Mouse (Mus musculus): ENCODE results near the gene Ddx23. TPM values are rescaled to one million over a fixed set of nuclear protein-coding genes. Genes with fewer than 3 reads are reported as not detected.

Gene Ddx23
- polyA plus RNA-seq, 1 experiment from 2014 or later = 26.4 TPM

DNA sequence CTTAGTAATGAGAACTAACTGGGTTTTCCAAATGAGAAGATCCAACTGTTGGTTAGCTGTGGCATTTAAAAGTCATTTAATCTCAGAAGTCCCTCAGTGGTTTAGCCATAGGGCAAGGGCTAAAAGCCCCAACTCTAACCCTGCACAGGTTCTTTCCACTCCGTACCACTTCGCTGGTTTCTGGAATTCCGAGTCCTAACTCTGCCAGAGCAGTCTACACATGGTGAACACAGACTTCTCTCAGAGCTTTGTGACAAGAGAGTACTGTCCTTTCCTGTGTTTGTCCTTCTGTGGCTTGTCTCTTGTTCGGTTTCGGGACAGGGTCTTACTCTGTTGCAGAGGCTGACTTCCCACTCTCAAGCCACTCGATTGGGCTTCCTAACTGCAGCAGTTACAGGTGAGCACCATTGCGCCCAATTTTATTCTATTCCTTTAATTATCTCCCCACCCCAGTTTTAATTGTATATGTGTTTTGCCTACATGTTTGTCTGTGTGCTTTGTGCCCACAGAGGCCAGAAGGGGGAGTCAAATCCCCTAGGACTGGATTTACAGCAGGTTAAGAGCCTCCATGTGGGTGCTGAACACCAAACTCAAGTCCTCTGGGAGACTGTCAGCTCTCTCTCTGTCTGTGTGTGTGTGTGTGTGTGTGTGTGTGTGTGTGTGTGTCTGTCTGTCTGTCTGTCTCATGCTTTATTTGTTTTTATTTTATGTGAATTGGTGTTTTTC lies 36.0 kb downstream of the Ddx23 start:
- 76% methylated on average over 7 of the region's 7 CpGs for WGBS
- H3K9ac ChIP-seq = no peak overlapping the region
- ATAC-seq (replicated peaks) = no peak

DNA sequence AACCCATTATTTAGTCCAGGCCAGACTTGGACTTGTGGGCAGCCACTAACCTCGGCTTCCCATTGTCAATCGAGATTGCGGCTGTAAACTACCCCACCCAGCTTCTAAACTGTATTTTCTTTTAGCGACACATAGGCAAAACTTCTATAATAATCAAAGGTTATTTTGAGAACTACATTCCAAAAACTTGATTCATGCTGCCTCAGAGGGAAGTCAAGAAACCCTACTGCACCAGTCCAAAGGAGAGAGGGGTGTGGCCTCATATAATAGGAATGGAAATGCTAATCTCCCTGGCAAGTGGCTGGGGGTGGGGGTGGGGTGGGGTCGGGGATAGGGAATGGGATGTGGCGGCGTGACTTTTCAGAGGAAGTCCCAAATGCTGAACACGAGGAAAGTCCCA lies 36.6 kb downstream of the Ddx23 start:
- Histone ChIP-seq H3K4me1 (peaks cover 20% of the 10 kb centered on the region), H3K9ac (no peak overlapping the region), H3K27ac (no peak overlapping the region), H3K4me2 (no peak overlapping the region), H3K27me3 (replicated peaks) (0 out of 2 replicates have a peak, but pooled peaks cover under 1% of the 10 kb centered on the region), H3K4me3 (no peak overlapping the region), H3K36me3 (replicated peaks) (no peaks in the 10 kb centered on the region), H3K9me3 (no peaks in the 10 kb centered on the region)
- no peak for ATAC-seq (replicated peaks)
- WGBS = 25% methylated on average over 8 of the region's 8 CpGs

More for the DNA sequence above, 36.0 kb downstream of the Ddx23 start:
- peaks cover 26% of the 10 kb centered on the region for H3K4me1 ChIP-seq
- 0 out of 2 replicates have a peak, but pooled peaks cover 3% of the 10 kb centered on the region for H3K27me3 ChIP-seq (replicated peaks)
- H3K36me3 ChIP-seq (replicated peaks) = no peaks in the 10 kb centered on the region
- H3K27ac ChIP-seq = no peak overlapping the region
- no peak overlapping the region for H3K4me3 ChIP-seq
- no peaks in the 10 kb centered on the region for H3K9me3 ChIP-seq
- no peak overlapping the region for H3K4me2 ChIP-seq

DNA sequence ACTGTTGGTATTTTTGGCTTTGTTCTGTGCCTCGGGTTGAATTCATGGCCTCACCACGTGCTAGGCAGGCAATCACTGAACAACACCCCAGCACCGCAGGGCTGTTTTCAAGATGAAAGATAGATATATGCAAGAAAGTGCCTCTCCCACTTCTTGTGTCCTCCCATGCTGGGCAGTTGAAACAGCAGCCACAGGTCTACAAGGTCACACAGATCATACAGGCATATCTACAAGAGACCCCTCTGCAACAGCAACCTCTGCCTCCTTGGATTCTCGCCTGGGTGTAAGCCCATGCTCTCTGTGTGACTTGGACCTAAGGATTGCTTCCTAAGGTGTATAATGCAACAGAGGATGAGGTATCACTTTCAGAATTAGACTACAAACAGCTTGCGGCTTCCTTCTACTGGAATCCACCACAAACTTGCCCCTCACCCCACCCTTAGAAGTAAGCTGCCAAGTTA lies 39.3 kb downstream of the Ddx23 start:
- Histone ChIP-seq H3K36me3 (replicated peaks) (no peaks in the 10 kb centered on the region), H3K9me3 (no peaks in the 10 kb centered on the region), H3K27ac (no peak overlapping the region), H3K4me2 (no peak overlapping the region), H3K4me1 (peaks cover 6% of the 10 kb centered on the region), H3K9ac (no peak overlapping the region), H3K4me3 (no peak overlapping the region), H3K27me3 (replicated peaks) (no peaks in the 10 kb centered on the region)
- ATAC-seq (replicated peaks) = no peak
- WGBS = 52% methylated on average over 5 of the region's 5 CpGs

DNA sequence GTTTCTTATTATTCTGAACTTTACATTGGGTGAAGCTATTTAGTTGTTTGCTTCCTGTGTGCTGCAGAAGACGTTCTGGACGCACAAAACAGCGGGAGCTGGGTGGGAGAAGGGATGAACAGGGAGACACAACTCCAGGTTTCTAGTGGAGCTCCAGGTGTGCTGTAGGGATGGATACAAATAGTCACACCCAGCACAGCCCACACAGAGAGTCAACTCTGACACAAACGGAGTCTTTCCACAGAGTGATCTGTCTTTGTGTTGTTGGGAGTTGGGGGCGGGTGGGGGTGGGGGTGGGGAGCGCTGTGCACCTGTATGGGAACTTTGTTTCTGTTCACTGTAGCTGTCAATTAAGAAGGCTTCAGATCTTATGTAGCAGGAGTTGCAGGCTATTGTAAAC lies 40.0 kb downstream of the Ddx23 start:
- WGBS = 22% methylated on average over 6 of the region's 6 CpGs
- H3K27me3 ChIP-seq (replicated peaks) = peaks cover 3% of the 10 kb centered on the region; the same call in 1 of the 2 replicates
- H3K9ac ChIP-seq = no peak overlapping the region
- H3K36me3 ChIP-seq (replicated peaks) = no peaks in the 10 kb centered on the region
- no peaks in the 10 kb centered on the region for H3K4me1 ChIP-seq
- H3K4me2 ChIP-seq = no peak overlapping the region
- ATAC-seq (replicated peaks) = no peak
- no peaks in the 10 kb centered on the region for H3K9me3 ChIP-seq
- H3K4me3 ChIP-seq = no peak overlapping the region
- no peak overlapping the region for H3K27ac ChIP-seq

DNA sequence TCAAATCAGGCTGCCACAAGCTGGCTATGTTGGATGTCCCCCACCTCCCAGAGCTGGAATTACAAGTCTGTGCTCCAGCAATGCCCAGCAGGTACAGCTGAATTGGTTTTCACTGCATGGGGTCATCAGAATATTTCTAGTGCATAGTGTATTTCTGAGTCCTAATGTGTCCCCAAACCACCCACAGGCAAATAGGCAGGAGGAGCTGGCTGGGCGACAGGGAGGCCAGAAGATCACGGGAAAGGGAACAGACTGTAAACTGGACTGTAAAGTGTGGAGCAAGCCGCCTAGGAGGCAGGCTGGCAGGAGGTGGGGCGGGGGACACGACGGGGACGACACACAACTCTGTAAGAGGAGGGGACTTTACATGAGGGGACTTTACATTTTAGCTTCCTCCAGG lies 40.5 kb downstream of the Ddx23 start:
- H3K27me3 ChIP-seq (replicated peaks) = peaks cover 3% of the 10 kb centered on the region; the same call in 1 of the 2 replicates
- no peak overlapping the region for H3K27ac ChIP-seq
- no peaks in the 10 kb centered on the region for H3K36me3 ChIP-seq (replicated peaks)
- WGBS = 9% methylated on average over 7 of the region's 7 CpGs
- H3K9ac ChIP-seq = no peak overlapping the region
- no peaks in the 10 kb centered on the region for H3K9me3 ChIP-seq
- no peak for ATAC-seq (replicated peaks)
- no peaks in the 10 kb centered on the region for H3K4me1 ChIP-seq
- no peak overlapping the region for H3K4me3 ChIP-seq
- H3K4me2 ChIP-seq = no peak overlapping the region

DNA sequence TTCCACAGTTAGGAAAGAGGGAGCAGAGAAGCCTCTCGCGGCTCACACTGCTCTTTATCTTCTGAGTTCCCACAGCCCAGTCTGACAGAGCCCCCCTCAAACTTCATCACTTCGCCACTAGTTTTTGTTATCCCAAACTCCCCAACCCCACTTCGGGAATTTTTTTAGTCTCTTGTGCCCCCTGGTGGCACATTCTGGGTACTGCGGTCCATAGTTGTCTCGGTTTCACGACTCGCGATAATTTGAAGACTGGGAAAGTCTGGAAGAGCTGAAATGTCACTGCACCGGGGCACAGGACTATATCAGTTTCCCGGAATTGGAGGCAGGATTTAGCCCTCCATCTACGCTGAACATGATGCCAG lies 45.5 kb downstream of the Ddx23 start:
- H3K4me3 ChIP-seq = no peak overlapping the region

DNA sequence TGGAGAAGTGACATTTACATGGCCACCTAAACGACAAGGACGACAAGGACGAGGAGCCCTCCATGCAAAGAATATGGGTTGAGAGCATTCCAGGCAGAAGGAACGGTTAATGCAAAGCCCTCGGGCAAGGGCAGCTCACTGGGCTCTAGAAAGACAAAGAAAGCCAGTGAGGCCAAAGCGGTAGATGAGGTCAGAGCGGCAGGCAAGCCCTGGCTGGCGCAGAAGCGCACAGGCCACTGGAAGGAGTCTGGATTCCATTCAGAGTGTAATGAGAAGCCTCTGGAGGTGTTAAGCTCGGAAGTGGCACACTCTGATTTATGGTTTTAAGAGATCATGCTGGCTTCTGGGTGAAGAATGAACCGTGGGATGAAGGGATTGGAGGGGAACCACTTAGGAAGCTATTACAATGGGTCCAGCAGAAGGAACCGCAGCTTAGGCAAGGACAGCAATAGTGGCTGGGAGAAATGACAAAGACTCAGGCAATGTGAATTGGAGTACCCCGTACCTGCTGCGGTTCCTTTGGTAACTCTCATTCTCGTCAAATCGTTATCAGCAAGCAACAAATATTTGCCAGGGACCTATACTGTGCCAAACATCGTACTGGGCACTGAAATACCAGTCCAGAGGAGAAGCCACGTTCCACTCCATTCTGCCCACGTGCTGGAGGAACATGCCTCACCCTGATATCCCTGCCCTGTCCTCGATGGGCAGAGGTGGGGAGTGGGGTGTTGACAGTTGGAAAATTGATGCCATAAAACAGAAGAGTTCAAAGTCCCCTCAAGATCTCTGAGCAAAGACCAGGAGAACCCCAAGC lies 46.1 kb downstream of the Ddx23 start:
- no peak overlapping the region for H3K4me2 ChIP-seq
- H3K36me3 ChIP-seq (replicated peaks) = no peaks in the 10 kb centered on the region
- H3K9me3 ChIP-seq = no peaks in the 10 kb centered on the region
- ATAC-seq (replicated peaks) = no peak
- H3K27ac ChIP-seq = no peak overlapping the region
- WGBS = 44% methylated on average over 20 of the region's 20 CpGs
- 0 out of 2 replicates have a peak, but pooled peaks cover 4% of the 10 kb centered on the region for H3K4me1 ChIP-seq
- peaks cover 3% of the 10 kb centered on the region; the same call in 1 of the 2 replicates for H3K27me3 ChIP-seq (replicated peaks)
- H3K9ac ChIP-seq = no peak overlapping the region
- no peak overlapping the region for H3K4me3 ChIP-seq

More for the DNA sequence above, 45.5 kb downstream of the Ddx23 start:
- WGBS = under 1% methylated on average over 12 of the region's 12 CpGs
- no peak overlapping the region for H3K9ac ChIP-seq
- no peak overlapping the region for H3K4me2 ChIP-seq
- no peak overlapping the region for H3K27ac ChIP-seq
- H3K27me3 ChIP-seq (replicated peaks) = peaks cover 3% of the 10 kb centered on the region; the same call in 1 of the 2 replicates
- H3K9me3 ChIP-seq = no peaks in the 10 kb centered on the region
- no peak for ATAC-seq (replicated peaks)
- H3K4me1 ChIP-seq = 0 out of 2 replicates have a peak, but pooled peaks cover 4% of the 10 kb centered on the region
- H3K36me3 ChIP-seq (replicated peaks) = no peaks in the 10 kb centered on the region

DNA sequence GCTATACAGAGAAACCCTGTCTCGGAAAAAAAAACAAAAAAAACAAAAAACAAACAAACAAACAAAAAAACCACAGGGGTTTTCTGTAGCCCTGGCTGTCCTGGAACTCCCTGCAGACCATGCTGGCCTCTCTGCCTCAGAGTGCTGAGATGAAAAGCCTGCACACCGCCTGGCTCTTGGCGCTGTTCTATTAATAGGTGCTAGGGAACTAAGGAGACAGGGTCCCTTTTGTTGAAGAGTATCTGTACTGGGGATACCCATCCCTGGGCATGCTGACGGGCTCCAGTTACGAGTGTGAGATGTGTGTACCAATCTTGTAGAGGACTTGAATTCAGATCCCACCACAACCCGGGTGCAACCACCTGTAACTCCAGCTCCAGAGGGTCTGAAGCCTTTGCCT lies 46.9 kb downstream of the Ddx23 start:
- Histone ChIP-seq H3K36me3 (replicated peaks) (no peaks in the 10 kb centered on the region), H3K27ac (no peak overlapping the region), H3K9ac (no peak overlapping the region), H3K4me3 (no peak overlapping the region), H3K9me3 (no peaks in the 10 kb centered on the region), H3K4me1 (0 out of 2 replicates have a peak, but pooled peaks cover 4% of the 10 kb centered on the region), H3K27me3 (replicated peaks) (peaks cover 3% of the 10 kb centered on the region; the same call in 1 of the 2 replicates), H3K4me2 (no peak overlapping the region)
- no peak for ATAC-seq (replicated peaks)
- WGBS = 71% methylated on average over 6 of the region's 6 CpGs

DNA sequence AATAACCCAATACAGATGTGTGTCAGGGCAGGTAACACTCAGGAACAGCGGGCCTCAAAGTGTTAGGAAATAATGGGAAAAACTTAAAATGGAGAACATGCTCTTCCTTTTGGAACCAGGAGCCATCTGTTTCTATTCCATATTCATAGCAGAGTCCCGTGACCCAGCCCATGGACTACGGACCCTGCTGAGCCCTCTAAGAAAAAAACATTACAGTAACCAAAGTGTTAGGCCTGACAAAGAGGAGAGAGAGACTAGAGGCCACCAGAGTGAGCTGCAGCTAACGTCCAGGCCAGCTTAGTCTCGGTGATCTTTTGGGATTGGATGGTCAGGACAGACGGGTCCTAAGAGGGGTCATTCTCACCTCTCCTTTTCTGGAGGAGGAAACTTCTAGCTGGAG lies 47.7 kb downstream of the Ddx23 start:
- H3K4me3 ChIP-seq = no peak overlapping the region
- no peaks in the 10 kb centered on the region for H3K9me3 ChIP-seq
- 37% methylated on average over 6 of the region's 6 CpGs for WGBS
- no peaks in the 10 kb centered on the region for H3K36me3 ChIP-seq (replicated peaks)
- no peak for ATAC-seq (replicated peaks)
- H3K9ac ChIP-seq = no peak overlapping the region
- H3K27me3 ChIP-seq (replicated peaks) = peaks cover 3% of the 10 kb centered on the region; the same call in 1 of the 2 replicates
- H3K4me2 ChIP-seq = no peak overlapping the region
- peaks cover 9% of the 10 kb centered on the region for H3K4me1 ChIP-seq
- no peak overlapping the region for H3K27ac ChIP-seq

DNA sequence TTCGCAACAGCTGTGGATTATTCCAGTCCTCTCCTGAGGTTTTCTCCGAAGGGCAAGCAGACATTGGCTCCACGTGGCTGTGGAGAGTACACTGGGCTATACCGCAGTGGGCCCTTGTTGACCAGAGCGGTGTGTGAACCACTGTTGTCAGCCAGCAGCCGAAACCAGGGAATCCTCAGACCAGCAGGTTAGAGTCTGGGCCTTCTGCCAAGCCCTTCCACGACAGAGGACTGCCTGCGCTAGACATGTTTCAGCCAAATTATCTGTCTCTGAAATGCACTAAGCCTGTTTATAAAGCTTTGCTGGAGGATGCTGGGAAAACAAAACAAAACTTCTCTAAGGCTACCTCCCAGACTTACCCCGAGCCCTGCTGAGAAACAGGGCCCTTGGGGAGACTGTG lies 48.1 kb downstream of the Ddx23 start:
- Histone ChIP-seq H3K9ac (no peak overlapping the region), H3K36me3 (replicated peaks) (no peaks in the 10 kb centered on the region), H3K4me2 (no peak overlapping the region), H3K4me3 (no peak overlapping the region), H3K27me3 (replicated peaks) (peaks cover 3% of the 10 kb centered on the region; the same call in 1 of the 2 replicates), H3K27ac (peak overlapping the region; percentile 42; the same call in 1 of the 2 replicates), H3K4me1 (peaks cover 12% of the 10 kb centered on the region), H3K9me3 (no peaks in the 10 kb centered on the region)
- ATAC-seq (replicated peaks) = no peak
- 39% methylated on average over 9 of the region's 9 CpGs for WGBS

DNA sequence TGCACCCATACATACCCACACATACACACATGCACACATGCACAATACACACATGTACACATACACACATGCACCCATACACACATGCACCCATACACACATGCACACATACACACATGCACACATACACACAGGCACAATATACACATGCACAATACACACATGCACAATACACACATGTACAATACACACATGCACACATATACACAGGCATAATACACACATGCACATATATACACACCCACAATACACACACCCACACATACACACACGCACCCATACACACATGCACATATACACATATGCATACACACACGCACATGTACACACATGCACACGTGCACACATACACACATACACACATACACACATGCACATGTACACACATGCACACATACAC lies 50.5 kb downstream of the Ddx23 start:
- Histone ChIP-seq H3K27me3 (replicated peaks) (no peaks in the 10 kb centered on the region), H3K9me3 (no peaks in the 10 kb centered on the region), H3K4me2 (no peak overlapping the region), H3K4me1 (peaks cover 28% of the 10 kb centered on the region), H3K36me3 (replicated peaks) (no peaks in the 10 kb centered on the region), H3K27ac (no peak overlapping the region), H3K9ac (no peak overlapping the region), H3K4me3 (no peak overlapping the region)
- ATAC-seq (replicated peaks) = no peak
- WGBS = 99% methylated on average over 3 of the region's 3 CpGs

DNA sequence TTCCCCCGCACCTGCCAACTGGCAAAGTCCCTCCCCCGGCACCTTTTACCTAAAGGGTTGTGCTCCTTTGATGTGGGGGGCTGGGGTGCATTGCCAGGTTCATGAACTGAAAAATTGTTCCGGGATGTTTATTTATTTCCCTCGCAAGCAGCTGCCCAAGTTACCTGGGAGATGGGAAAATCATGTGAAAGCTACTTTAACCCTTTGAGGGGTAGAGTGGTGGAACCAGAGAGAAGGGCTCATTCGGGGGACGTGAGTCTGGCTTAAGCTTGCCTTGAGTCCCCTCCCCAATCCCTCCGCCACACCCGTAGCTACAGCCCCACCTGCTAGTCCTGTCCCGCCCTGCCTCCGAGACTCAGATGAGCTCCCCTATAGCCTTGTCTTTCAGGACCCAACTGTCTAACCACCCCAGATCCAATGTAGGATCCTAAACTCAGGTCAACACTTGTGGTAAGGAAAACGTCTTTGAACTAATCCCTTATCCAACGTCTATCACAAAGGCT lies 52.5 kb downstream of the Ddx23 start:
- H3K4me1 ChIP-seq = peaks cover 37% of the 10 kb centered on the region
- no peaks in the 10 kb centered on the region for H3K27me3 ChIP-seq (replicated peaks)
- H3K4me3 ChIP-seq = peak overlapping the region; percentile 87
- peak; percentile 24; the same call in 1 of the 2 replicates for ATAC-seq (replicated peaks)
- 2% methylated on average over 12 of the region's 12 CpGs for WGBS
- H3K36me3 ChIP-seq (replicated peaks) = no peaks in the 10 kb centered on the region
- peak overlapping the region; percentile 74 for H3K4me2 ChIP-seq
- peak overlapping the region; percentile 86 for H3K9ac ChIP-seq
- H3K27ac ChIP-seq = peak overlapping the region; percentile 86
- H3K9me3 ChIP-seq = no peaks in the 10 kb centered on the region
